Mouse (Mus musculus) liver, adult 10 weeks (tissue): ENCODE results near the gene Depdc7. TPM values are rescaled to one million over a fixed set of nuclear protein-coding genes. Genes with fewer than 3 reads are reported as not detected.

ENCODE experiments used
- polyA plus RNA-seq: library from polyadenylated mRNA; stranded (reverse); fragments of 350-450 nt; fragmentation: Illumina TruSeq; extraction: RNeasy Lipid Tissue Mini Kit (QIAGEN cat#74804); gene quantifications from one replicate; pipeline ENCODE4 v1.2.3, GENCODE M21; 2014; ENCODE audit warnings: low read depth, low replicate concordance

Depdc7 gene
- polyA plus RNA-seq, result 80.7 TPM

DNA sequence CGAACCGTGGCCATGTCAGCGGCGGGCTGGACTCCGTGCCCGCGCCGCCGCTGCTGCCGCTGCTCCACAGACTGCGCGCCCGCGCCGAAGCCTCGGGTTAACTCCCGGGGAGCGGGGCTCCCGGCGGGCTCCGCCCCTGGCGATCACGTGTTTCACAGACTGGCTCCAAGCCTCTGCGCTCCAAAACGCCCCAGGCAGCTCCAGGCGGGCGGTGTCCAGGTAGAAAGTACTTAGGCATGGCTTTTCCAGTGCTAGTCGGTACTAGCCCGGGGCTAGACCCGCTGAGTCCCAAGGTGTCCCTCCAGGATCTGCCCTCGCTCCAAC, at the start of gene Depdc7:
Gene Depdc7, minus strand, starts transcription at position 138 of the 324 bp plus-strand sequence.

DNA sequence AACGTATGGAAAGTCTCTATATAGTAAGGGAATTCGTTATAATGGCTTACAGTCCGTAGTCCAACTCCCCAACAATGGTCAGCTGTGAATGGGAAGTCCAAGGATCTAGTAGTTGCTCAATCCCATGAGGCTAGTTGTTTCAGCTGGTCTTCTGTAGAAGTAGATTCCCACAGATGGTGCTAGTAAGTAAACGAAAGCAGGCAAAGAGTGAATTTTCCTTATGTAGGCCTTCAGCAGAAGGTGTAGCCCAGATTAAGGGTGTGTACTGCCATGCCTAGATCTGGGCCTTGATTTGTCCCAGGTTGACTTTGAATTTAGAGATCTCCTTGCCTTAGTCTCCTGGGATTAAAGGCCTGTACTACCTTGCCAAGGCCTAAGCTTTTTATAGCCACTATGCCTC, 26.4 kb downstream of the Depdc7 start, which contains the start of gene Pin1rt1:
Gene Pin1rt1, minus strand, starts transcription at position 101 of the 400 bp plus-strand sequence.

DNA sequence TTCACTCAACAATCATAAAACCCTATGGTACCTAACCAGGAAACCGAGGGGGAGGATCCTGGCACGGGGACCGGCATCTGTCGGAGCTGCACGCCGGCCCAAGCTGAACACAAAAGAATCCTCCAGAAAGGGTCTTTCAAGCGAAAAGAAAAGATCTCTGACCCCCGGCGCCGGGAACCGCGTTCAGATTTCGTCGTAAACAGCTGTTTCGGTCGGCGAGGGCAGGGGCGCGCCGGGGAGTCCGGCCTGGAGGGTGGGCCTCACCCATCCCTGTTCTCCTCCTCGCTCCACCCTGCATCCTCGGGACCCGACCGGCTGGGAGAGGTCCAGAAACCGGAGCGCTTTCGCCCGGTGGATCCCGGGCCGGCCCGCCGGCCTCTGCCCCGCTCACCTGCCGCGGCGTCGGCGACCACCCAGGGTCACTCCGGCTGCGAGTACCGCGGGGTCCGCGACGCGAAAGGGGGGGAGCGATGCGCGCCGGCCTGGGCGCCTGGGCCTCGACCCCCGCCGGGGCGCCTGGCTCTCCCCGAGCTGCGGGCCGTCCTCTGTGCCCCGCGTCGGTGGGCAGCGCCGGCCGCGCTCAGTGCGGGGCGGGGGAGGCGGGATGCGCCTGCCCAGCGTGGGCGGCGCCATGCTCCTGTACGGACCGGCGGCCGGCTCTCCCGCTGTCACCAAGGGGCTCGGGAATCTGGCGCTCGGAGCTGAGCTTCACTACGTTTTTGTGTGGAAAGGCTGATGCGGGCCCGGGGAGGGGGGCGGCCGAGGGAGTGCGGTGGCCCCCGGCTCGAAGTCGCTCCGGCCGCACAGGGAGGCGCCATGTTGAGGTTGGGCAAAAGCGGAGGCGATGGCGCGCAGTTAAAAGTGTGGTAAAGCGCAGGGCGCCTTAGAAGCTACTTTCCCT, 30.8 kb downstream of the Depdc7 start, which contains the start of gene Tcp11l1:
Gene Tcp11l1, minus strand, starts transcription at position 585 of the 901 bp plus-strand sequence.

Other genes with a start within 250 kb of the Depdc7 start
- 48.6 TPM for gene Hipk3, start 248.4 kb downstream of the Depdc7 start, polyA plus RNA-seq
- 33.1 TPM for gene Cstf3, start 152.4 kb downstream of the Depdc7 start, polyA plus RNA-seq
- gene Tcp11l1, start 30.7 kb downstream of the Depdc7 start, polyA plus RNA-seq, result 7.3 TPM
- gene Pin1rt1, start 26.5 kb downstream of the Depdc7 start, polyA plus RNA-seq, result not detected
- 11.7 TPM for gene Qser1, start 73.9 kb upstream of the Depdc7 start, polyA plus RNA-seq
- 0.37 TPM for gene Prrg4, start 107.0 kb upstream of the Depdc7 start, polyA plus RNA-seq
- 11.6 TPM for gene Ccdc73, start 124.9 kb upstream of the Depdc7 start, polyA plus RNA-seq